Mouse (Mus musculus) neural tube, embryonic 11.5 days (tissue): ENCODE measurements at regions not wholly inside any gene's neighbourhood (a gene's known extent, or its start where the extent isn't known, plus 50 kb on each side); places are given as distances from the start of the nearest gene placed in this dataset.

Experiments used
- ATAC-seq: fragments of 200-750 bp; cut with Nextera tagmentation; 2 replicates; pipeline ENCODE4 v1.8.0; 2017; ENCODE audit warnings: moderate number of reproducible peaks, mild to moderate bottlenecking, moderate TSS enrichment, moderate library complexity; ENCODE audit not compliant: insufficient read depth, low FRiP score, low TSS enrichment
- DNase-seq: peaks from one replicate; pipeline ENCODE4 v3.0.0-alpha.2; 2015; ENCODE audit warnings: low spot score
- H3K27ac ChIP-seq: fragments of 300-500 bp; sonication (generic); 2 replicates; pipeline ENCODE4 v1.5.1; 2014; ENCODE audit warnings: low read depth, mild to moderate bottlenecking, low read length
- H3K27me3 ChIP-seq: fragments of 300-500 bp; sonication (generic); 2 replicates; pipeline ENCODE4 v1.6.1; 2014; ENCODE audit warnings: mild to moderate bottlenecking, low read length, mixed read lengths; ENCODE audit not compliant: control insufficient read depth, insufficient read depth
- H3K36me3 ChIP-seq: fragments of 300-500 bp; sonication (generic); 2 replicates; pipeline ENCODE4 v1.6.1; 2014; ENCODE audit warnings: mild to moderate bottlenecking, low read length, moderate library complexity, mixed read lengths; ENCODE audit not compliant: control insufficient read depth, insufficient read depth
- H3K4me1 ChIP-seq: fragments of 300-500 bp; sonication (generic); 2 replicates; pipeline ENCODE4 v1.6.1; 2014; ENCODE audit warnings: low read length, mixed read lengths; ENCODE audit not compliant: control insufficient read depth, insufficient read depth
- H3K4me2 ChIP-seq: fragments of 300-500 bp; sonication (generic); 2 replicates; pipeline ENCODE4 v1.6.1; 2014; ENCODE audit warnings: low read depth, mild to moderate bottlenecking, moderate library complexity
- H3K4me3 ChIP-seq: fragments of 300-500 bp; sonication (generic); 2 replicates; pipeline ENCODE4 v1.5.1; 2014; ENCODE audit warnings: low read depth, low read length
- H3K9ac ChIP-seq: fragments of 300-500 bp; sonication (generic); 2 replicates; pipeline ENCODE4 v1.6.1; 2014; ENCODE audit warnings: mild to moderate bottlenecking, low read length
- H3K9me3 ChIP-seq: fragments of 300-500 bp; sonication (generic); 2 replicates; pipeline ENCODE4 v1.6.1; 2016; ENCODE audit warnings: low read length; ENCODE audit not compliant: control insufficient read depth
- WGBS: fragments of 180-500 bp; shearing (Covaris S2); extraction: QIAGEN DNeasy Blood & Tissue Kit; methylation state at CpG from one replicate; pipeline ENCODE4 v1.1.7; 2014; 5-methylcytosine and 5-hydroxymethylcytosine counted together

DNA sequence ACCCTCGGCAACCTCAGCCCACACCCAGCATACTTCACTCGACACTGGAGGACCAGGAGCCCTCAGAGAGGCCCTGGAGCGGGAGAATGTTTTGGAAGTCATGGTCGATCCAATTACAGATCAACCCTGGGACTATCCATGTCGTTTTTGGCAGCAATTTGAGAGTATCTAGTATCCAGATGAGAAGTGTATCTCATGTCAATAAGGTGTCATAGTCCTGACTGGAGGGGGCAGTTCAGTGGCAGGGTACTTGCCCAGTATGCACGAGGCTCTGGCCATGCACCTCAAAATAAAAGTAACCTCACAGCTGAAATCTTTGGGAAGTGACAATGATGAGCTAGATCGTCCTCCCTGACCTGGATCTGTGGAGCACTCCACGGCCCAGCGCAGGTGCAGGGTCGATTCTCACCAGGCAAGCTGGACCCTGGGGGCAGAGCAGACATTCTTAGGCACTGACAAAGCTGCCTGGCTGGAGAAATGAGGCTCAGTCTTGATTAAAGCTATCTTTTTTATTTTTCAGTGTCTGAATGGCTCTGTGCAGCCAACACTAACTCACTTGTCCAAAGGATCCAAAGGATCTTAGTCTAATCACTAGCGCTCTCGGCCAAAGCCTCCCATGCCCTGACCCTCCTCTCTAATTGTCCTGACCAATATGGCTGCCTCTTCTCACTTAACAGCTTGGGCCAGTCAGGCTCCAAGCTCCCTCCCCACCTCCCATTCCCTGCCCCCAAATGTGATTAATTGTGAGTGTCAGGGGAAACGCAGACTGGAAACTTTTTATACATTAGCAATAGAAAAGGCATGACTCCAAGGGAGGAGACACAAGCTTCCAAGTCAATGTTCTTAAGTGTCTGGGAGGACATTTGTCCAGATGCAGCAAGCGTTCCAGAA, 146.0 kb downstream of the Mtx3 start:
- WGBS: 80% methylated on average over 14 of the region's 14 CpGs
- Histone ChIP-seq H3K9me3 (no peaks in the 10 kb centered on the region), H3K4me2 (no peak overlapping the region), H3K27me3 (no peaks in the 10 kb centered on the region), H3K36me3 (no peaks in the 10 kb centered on the region), H3K4me1 (no peaks in the 10 kb centered on the region), H3K9ac (no peak overlapping the region), H3K27ac (no peak overlapping the region), H3K4me3 (no peak overlapping the region)
- DNase-seq (no peak), ATAC-seq (no peak)
